Mouse (Mus musculus): ENCODE results near the gene Rfc5.

Gene Rfc5

GRCm38 (mm10) chr5:117374372-117375049, 14.3 kb downstream of the Rfc5 start:
- no peak for DNase-seq (ENCODE audit: low read depth)

- peak; percentile 30 for DNase-seq (ENCODE audit: low read depth)
Observed at GRCm38 (mm10) chr5:117373418-117373817, 15.4 kb downstream of the Rfc5 start.

- DNase-seq (ENCODE audit: low read depth): no peak
Observed at GRCm38 (mm10) chr5:117370592-117370991, 18.3 kb downstream of the Rfc5 start.

- DNase-seq (ENCODE audit: low read depth): no peak
Observed at GRCm38 (mm10) chr5:117367206-117367605, 21.6 kb downstream of the Rfc5 start.

GRCm38 (mm10) chr5:117365904-117366561, 22.8 kb downstream of the Rfc5 start:
- no peak for DNase-seq (ENCODE audit: low read depth)

- no peak for DNase-seq (ENCODE audit: low read depth)
Observed at GRCm38 (mm10) chr5:117364821-117365220, 24.0 kb downstream of the Rfc5 start.

- peak; percentile 82 for DNase-seq (ENCODE audit: low read depth)
Observed at GRCm38 (mm10) chr5:117363066-117363782, 25.6 kb downstream of the Rfc5 start.

- DNase-seq (ENCODE audit: low read depth): no peak
Observed at GRCm38 (mm10) chr5:117361590-117361989, 27.3 kb downstream of the Rfc5 start.

GRCm38 (mm10) chr5:117360631-117361541, 28.0 kb downstream of the Rfc5 start:
- peak; percentile 77 for DNase-seq (ENCODE audit: low read depth)

GRCm38 (mm10) chr5:117360228-117360515, 28.7 kb downstream of the Rfc5 start:
- DNase-seq (ENCODE audit: low read depth): no peak

GRCm38 (mm10) chr5:117359497-117360227, 29.2 kb downstream of the Rfc5 start:
- peak; percentile 90 for DNase-seq (ENCODE audit: low read depth)

GRCm38 (mm10) chr5:117358725-117359124, 30.1 kb downstream of the Rfc5 start:
- DNase-seq (ENCODE audit: low read depth): peak; percentile 86

- DNase-seq (ENCODE audit: low read depth): peak; percentile 58
Observed at GRCm38 (mm10) chr5:117358248-117358630, 30.6 kb downstream of the Rfc5 start.

- peak; percentile 56 for DNase-seq (ENCODE audit: low read depth)
Observed at GRCm38 (mm10) chr5:117357478-117358247, 31.2 kb downstream of the Rfc5 start.

GRCm38 (mm10) chr5:117357129-117357477, 31.7 kb downstream of the Rfc5 start, which contains the start of gene Wsb2:
Gene Wsb2 (plus strand): TSS chr5:117357304.
- peak; percentile 57 for DNase-seq (ENCODE audit: low read depth)

GRCm38 (mm10) chr5:117356365-117357128, 32.3 kb downstream of the Rfc5 start:
- DNase-seq (ENCODE audit: low read depth): peak; percentile 12

GRCm38 (mm10) chr5:117355648-117356303, 33.1 kb downstream of the Rfc5 start:
- no peak for DNase-seq (ENCODE audit: low read depth)

GRCm38 (mm10) chr5:117354121-117354520, 34.7 kb downstream of the Rfc5 start:
- DNase-seq (ENCODE audit: low read depth): no peak

- DNase-seq (ENCODE audit: low read depth): peak; percentile 64
Observed at GRCm38 (mm10) chr5:117348279-117348678, 40.6 kb downstream of the Rfc5 start.

Measured in 416B (cell line).